Mouse (Mus musculus) liver, embryonic 13.5 days (tissue): ENCODE results near the gene Sdcbp2. TPM values are rescaled to one million over a fixed set of nuclear protein-coding genes. Genes with fewer than 3 reads are reported as not detected.

Experiments
- ATAC-seq: fragments of 200-750 bp; cut with Nextera tagmentation; 2 replicates; pipeline ENCODE4 v1.8.0; 2017; ENCODE audit warnings: low read depth, mild to moderate bottlenecking, moderate number of reproducible peaks, moderate library complexity
- DNase-seq: peaks from one replicate; pipeline ENCODE4 v3.0.0; 2022
- H3K27ac ChIP-seq: fragments of 300-500 bp; sonication (generic); 2 replicates; pipeline ENCODE4 v1.5.1; 2015; ENCODE audit warnings: moderate library complexity, mild to moderate bottlenecking, inconsistent platforms
- H3K27me3 ChIP-seq: fragments of 300-500 bp; sonication (generic); 2 replicates; pipeline ENCODE4 v1.6.1; 2015; ENCODE audit warnings: mild to moderate bottlenecking, inconsistent platforms
- H3K36me3 ChIP-seq: fragments of 300-500 bp; sonication (generic); 2 replicates; pipeline ENCODE4 v1.6.1; 2015; ENCODE audit warnings: mild to moderate bottlenecking, inconsistent platforms
- H3K4me1 ChIP-seq: fragments of 300-500 bp; sonication (generic); replicated peaks from 2 replicates; pipeline ENCODE4 v1.6.1; 2015; ENCODE audit warnings: inconsistent platforms
- H3K4me2 ChIP-seq: fragments of 300-500 bp; sonication (generic); 2 replicates; pipeline ENCODE4 v1.6.1; 2015; ENCODE audit warnings: inconsistent platforms, mild to moderate bottlenecking, moderate library complexity
- H3K4me3 ChIP-seq: fragments of 300-500 bp; sonication (generic); replicated peaks from 2 replicates; pipeline ENCODE4 v1.5.1; 2015; ENCODE audit warnings: mild to moderate bottlenecking, inconsistent platforms
- H3K9ac ChIP-seq: fragments of 300-500 bp; sonication (generic); 2 replicates; pipeline ENCODE4 v1.6.1; 2015; ENCODE audit warnings: mild to moderate bottlenecking, inconsistent platforms
- H3K9me3 ChIP-seq: fragments of 300-500 bp; sonication (generic); replicated peaks from 2 replicates; pipeline ENCODE4 v1.6.1; 2016; ENCODE audit warnings: inconsistent platforms
- WGBS: fragments of 180-500 bp; shearing (Covaris S2); methylation state at CpG from one replicate; pipeline ENCODE4 v1.1.7; 2015; ENCODE audit not compliant: insufficient replicate concordance; 5-methylcytosine and 5-hydroxymethylcytosine counted together
- polyA plus RNA-seq: library from polyadenylated mRNA; unstranded; fragments of >200 nt; fragmentation: Nextera tagmentation; extraction: Ambion mirVana; gene quantifications from 2 replicates; pipeline ENCODE4 v1.2.1, GENCODE M21; 2015

Sdcbp2 gene
- 0.25 and 0.33 TPM in 2 replicates for polyA plus RNA-seq

DNA sequence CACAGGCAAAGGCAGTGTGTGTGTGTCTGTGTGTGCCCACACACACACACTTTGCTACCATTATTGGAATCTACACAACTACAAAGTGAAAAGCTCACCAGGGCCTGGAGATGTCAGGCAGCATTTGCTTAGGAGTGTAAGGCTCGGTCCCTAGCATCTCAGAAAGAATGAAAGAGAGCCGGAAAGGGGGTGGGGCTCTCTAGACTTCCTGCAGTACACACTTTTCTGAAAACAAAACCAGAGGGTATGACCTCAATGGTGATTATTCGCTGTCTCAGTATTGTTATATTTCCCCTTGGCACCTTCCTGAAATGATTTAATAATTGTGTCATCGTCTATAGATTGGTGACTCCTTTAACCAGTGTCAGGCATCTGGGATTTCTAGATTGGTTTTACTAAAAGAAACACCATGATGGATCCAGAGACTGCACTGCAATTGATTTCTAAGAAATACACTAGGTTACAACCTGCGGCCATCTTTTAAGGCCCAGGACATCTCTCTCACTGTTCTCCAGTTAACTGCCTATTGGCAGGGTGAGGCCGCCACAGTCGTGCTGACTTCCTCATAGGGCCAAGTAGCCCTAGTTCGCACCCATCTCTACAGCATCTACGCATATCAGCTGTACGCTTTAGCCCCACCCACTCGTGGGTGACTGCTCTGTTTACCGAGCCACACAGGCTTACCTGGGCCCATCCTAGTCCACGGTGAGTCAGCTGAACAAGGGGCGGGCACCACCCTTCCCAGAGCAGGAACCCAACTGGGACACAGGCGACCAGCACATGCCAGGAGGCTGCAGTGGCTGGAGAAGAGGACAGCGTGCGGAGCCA lies at the start of gene Sdcbp2:
Gene Sdcbp2 (plus strand): TSS at position 750 of the 828 bp plus-strand sequence.
- Histone ChIP-seq H3K27ac (no peak within 1 kb of the TSS), H3K27me3 (no peaks in the 10 kb centered on the region), H3K4me1 (peaks cover 14% of the 10 kb centered on the region), H3K9ac (no peak within 1 kb of the TSS), H3K4me2 (no peak within 1 kb of the TSS), H3K4me3 (no peak within 1 kb of the TSS), H3K36me3 (no peaks in the 10 kb centered on the region), H3K9me3 (no peaks in the 10 kb centered on the region)
- ATAC-seq (peak; percentile 31; the same call in 1 of the 2 replicates), DNase-seq (no peak)
- WGBS = 60% methylated on average over 17 of the region's 17 CpGs

DNA sequence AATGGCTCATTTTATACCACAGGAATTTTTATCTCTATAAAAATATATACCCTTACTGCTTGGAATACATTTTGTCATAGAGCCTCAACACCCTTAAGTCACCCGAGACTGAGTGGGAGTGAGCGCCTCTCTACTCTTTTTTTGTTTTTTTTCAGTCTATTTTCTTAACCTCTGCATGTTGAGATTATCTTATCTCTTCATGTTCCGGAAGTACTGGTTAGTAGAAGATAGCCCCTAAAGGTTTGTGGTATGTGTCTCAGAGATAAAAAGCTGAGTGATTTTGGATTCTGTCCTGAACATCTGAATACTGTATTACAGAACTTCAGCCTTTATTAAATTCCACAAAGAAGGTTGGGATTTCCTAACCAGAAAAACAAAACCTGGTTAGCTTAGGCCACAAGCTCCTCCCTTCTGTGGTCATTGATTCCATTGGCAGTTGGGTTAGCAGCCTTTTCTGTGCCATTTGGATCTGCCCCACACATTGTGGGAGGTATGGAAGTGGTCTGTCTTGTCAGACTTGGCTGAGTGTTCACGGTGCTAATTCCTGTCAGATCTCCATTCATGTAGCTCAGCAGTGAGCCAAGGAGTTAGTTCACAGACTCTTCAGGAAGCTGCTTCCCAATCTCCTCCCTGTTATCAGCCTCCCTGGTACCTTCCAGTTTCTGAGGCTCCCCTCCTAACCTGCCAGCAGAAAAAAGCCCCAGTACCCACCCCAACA lies 47.9 kb upstream of the Sdcbp2 start:
- Histone ChIP-seq H3K27me3 (peaks cover 12% of the 10 kb centered on the region; the same call in 1 of the 2 replicates), H3K4me2 (no peak overlapping the region), H3K9ac (no peak overlapping the region), H3K27ac (no peak overlapping the region), H3K4me3 (no peak overlapping the region), H3K4me1 (peaks cover 12% of the 10 kb centered on the region), H3K36me3 (no peaks in the 10 kb centered on the region), H3K9me3 (no peaks in the 10 kb centered on the region)
- 8% methylated on average over 4 of the region's 4 CpGs for WGBS
- DNase-seq (no peak), ATAC-seq (peak; percentile 62; the same call in 1 of the 2 replicates)

DNA sequence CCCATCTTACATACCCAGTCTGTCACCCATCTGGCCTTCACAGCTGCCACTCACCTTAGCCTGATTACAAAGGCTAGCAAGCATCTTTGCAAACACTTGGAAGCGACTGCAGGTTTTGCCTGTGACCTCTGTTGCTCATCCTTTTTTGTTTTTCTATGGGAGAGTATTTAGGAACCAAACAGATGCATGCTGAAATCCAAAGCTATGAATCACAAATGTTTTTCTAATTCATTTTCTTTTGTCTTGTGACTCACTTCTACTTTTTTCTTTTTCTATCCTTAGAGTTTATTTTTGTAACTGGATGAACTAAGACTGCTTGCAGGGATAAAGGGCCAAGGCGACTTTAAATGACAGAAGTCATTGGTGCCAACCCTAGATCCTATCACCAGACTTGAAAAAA lies 46.9 kb upstream of the Sdcbp2 start:
- Histone ChIP-seq H3K9ac (no peak overlapping the region), H3K4me2 (no peak overlapping the region), H3K27ac (no peak overlapping the region), H3K4me3 (no peak overlapping the region), H3K9me3 (no peaks in the 10 kb centered on the region), H3K27me3 (peaks cover 12% of the 10 kb centered on the region; the same call in 1 of the 2 replicates), H3K4me1 (peaks cover 23% of the 10 kb centered on the region), H3K36me3 (no peaks in the 10 kb centered on the region)
- DNase-seq = no peak
- no peak for ATAC-seq
- 49% methylated on average over 2 of the region's 2 CpGs for WGBS

DNA sequence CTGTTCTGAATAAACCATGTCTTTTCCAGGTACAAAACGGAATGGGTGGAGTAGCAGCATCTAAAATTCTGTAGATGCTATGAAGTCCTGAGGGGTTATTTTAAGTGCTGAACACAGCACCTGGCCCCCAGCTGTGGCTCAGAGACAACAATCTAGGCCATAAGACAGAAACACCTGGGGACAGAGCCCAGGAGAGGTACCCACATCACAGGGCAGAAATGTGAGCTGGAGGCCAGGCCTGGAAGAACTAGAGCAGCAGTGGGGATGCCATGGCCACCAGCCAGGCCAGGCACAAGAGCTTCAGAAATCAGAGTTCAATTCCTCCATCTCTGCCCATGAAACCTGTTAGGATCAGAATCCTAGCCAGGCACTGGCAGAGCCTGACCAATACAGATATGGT lies 44.4 kb upstream of the Sdcbp2 start:
- WGBS = 61% methylated on average over 1 of the region's 1 CpGs
- Histone ChIP-seq H3K9me3 (no peaks in the 10 kb centered on the region), H3K4me1 (peaks cover 29% of the 10 kb centered on the region), H3K4me3 (no peak overlapping the region), H3K9ac (no peak overlapping the region), H3K4me2 (no peak overlapping the region), H3K27me3 (peaks cover 12% of the 10 kb centered on the region; the same call in 1 of the 2 replicates), H3K36me3 (no peaks in the 10 kb centered on the region), H3K27ac (no peak overlapping the region)
- DNase-seq (no peak), ATAC-seq (no peak)

DNA sequence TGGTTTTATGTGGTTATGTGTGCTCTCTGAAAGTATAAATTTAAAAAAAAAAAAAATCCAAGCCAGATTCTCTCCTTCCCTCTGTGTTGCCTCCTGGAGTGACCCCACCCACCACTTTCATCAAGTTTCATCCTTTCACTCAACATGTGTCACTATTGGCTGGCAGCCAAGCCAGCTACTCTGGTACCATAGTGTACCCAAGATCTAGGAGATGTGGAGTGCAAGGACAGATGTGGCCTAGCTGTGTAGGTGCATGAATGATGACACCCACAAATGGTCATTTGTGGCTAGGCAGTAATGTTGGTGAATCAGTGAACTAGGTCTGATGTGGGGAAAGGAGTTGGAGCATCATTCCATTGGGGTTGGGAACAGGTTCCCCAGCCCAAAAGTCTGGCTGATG lies 43.3 kb upstream of the Sdcbp2 start:
- H3K27me3 ChIP-seq = peaks cover 12% of the 10 kb centered on the region; the same call in 1 of the 2 replicates
- H3K27ac ChIP-seq = no peak overlapping the region
- no peak overlapping the region for H3K4me2 ChIP-seq
- no peak overlapping the region for H3K9ac ChIP-seq
- H3K4me3 ChIP-seq = no peak overlapping the region
- no peaks in the 10 kb centered on the region for H3K36me3 ChIP-seq
- peaks cover 25% of the 10 kb centered on the region for H3K4me1 ChIP-seq
- no peaks in the 10 kb centered on the region for H3K9me3 ChIP-seq
- DNase-seq (no peak), ATAC-seq (no peak)

DNA sequence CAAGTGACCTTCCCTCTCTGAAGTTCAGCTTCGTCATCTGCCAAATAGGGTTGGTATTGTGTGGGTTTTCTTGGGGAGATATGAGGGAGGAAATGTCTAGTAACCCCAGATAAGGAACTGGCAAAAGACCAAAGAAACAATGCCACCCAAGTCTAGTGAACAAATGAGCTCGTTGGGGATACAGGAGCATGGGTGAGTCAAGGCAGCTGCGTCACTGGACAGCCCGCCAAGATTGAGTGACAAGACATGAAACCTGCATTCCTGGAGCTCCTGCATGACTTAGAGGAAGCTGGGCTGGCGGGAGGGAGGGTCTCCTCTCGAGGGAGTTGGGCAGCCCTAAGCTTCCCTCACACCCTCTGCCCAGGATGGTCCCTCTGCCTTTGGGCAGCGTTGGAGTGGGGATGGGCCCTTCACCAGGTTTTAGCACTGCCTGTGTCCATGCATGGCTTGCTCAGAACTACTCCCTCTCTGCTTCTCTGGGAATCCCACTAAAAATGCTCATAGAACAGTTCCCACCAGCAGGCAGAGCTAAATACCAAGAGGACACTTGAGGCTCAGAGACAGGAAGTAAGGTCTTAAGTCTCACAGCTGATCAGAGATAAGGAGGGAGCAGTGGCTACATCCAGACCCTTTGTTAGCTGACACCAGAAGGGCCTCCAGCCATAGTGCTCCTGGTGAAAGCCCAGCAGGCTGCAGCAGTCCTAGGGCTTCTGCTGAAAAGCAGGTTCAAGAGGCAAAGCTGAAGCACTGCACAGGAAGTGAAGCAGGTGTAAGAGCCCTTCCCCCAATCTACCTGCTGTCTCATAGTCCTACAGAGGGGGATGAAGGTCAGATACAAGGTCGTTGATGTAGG lies 41.8 kb upstream of the Sdcbp2 start:
- peaks cover 16% of the 10 kb centered on the region for H3K4me1 ChIP-seq
- no peak overlapping the region for H3K27ac ChIP-seq
- 12% methylated on average over 8 of the region's 8 CpGs for WGBS
- peak; percentile 43 for ATAC-seq
- H3K27me3 ChIP-seq = peaks cover 6% of the 10 kb centered on the region; the same call in 1 of the 2 replicates
- H3K4me2 ChIP-seq = no peak overlapping the region
- H3K4me3 ChIP-seq = no peak overlapping the region
- H3K36me3 ChIP-seq = no peaks in the 10 kb centered on the region
- DNase-seq = no peak
- no peaks in the 10 kb centered on the region for H3K9me3 ChIP-seq
- H3K9ac ChIP-seq = 0 out of 2 replicates have a peak overlapping the region, but pooled peaks have one; percentile 4

DNA sequence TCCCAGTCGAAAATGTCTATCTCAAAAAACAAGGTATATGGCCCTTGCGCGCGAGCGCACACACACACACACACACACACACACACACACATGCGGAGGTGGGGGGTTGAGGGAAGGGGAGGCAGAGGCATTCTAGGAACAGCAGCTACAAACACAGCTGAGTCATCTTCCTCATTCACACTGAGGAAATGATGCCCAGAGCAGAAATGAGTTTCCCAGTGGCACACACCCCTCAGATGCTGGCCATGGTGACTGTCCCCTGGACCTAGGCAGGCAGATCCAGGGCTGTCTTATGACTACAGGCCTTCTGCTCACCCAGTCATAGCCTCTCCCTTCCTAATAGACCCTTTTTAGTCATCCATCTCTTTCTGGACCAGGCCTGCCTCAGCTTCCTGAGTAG lies 38.8 kb upstream of the Sdcbp2 start:
- no peak overlapping the region for H3K4me3 ChIP-seq
- no peak overlapping the region for H3K27ac ChIP-seq
- ATAC-seq = no peak
- no peaks in the 10 kb centered on the region for H3K9me3 ChIP-seq
- DNase-seq = no peak
- H3K4me2 ChIP-seq = no peak overlapping the region
- no peak overlapping the region for H3K9ac ChIP-seq
- WGBS = 51% methylated on average over 6 of the region's 6 CpGs
- no peaks in the 10 kb centered on the region for H3K27me3 ChIP-seq
- H3K4me1 ChIP-seq = peaks cover 16% of the 10 kb centered on the region
- no peaks in the 10 kb centered on the region for H3K36me3 ChIP-seq

DNA sequence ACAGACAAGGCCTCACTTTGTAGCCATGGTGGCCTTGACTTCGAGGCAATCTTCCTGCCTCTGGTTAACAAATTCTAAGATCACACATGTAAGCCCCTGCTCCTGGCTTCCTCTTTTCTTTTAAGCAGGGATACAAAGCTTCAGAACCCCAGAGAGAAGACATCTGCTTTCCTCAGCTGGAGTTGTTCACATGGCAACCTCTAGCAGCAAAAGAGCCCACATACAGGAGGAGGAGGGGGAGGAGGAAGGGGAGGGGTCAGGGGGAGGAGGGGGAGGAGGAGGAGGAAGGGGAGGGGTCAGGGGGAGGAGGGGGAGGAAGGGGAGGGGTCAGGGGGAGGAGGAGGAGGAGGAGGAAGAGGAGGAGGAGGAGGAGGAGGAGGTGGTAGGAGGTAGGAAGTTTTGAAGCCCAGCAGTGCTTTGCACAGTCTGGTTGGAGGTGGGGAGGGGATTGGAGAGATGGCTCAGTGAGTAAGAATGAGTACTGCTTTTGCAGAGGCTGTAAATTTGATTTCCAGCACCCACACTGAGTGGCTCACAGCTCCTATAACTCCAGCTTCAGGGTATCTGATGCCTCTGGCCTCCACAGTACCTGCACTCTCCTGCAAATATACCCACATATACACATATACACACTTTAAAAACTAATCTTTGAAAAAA lies 36.3 kb upstream of the Sdcbp2 start:
- H3K9me3 ChIP-seq = no peaks in the 10 kb centered on the region
- no peaks in the 10 kb centered on the region for H3K36me3 ChIP-seq
- H3K4me1 ChIP-seq = peaks cover 2% of the 10 kb centered on the region
- 15% methylated on average over 1 of the region's 1 CpGs for WGBS
- no peak overlapping the region for H3K9ac ChIP-seq
- ATAC-seq (0 out of 2 replicates have a peak, but pooled peaks have one; percentile 32), DNase-seq (no peak)
- no peak overlapping the region; the same call in 1 of the 2 replicates for H3K27ac ChIP-seq
- no peak overlapping the region for H3K4me2 ChIP-seq
- no peaks in the 10 kb centered on the region for H3K27me3 ChIP-seq
- H3K4me3 ChIP-seq = no peak overlapping the region

DNA sequence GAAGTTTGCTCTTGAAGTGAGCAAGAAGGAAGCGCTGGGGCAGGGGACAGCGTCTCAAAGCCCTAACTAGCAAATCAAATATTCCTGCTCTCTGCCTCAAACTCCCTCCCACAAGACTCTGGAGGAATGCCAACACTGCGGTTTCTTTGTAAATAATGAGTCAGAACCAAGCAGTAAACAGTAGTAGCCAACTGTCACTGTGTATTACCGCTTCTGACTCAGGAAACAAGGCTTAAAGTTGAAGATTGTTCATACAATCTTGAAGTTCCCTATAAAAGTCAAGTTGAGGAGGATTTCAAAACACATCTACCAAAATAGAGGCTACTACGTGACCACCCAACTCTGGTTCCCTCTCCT lies 35.8 kb upstream of the Sdcbp2 start:
- Histone ChIP-seq H3K27ac (no peak overlapping the region; the same call in 1 of the 2 replicates), H3K36me3 (no peaks in the 10 kb centered on the region), H3K4me1 (peaks cover 6% of the 10 kb centered on the region), H3K27me3 (no peaks in the 10 kb centered on the region), H3K4me3 (no peak overlapping the region), H3K9me3 (no peaks in the 10 kb centered on the region), H3K4me2 (no peak overlapping the region), H3K9ac (no peak overlapping the region)
- DNase-seq = no peak
- ATAC-seq = 0 out of 2 replicates have a peak, but pooled peaks have one; percentile 15
- 42% methylated on average over 5 of the region's 5 CpGs for WGBS

DNA sequence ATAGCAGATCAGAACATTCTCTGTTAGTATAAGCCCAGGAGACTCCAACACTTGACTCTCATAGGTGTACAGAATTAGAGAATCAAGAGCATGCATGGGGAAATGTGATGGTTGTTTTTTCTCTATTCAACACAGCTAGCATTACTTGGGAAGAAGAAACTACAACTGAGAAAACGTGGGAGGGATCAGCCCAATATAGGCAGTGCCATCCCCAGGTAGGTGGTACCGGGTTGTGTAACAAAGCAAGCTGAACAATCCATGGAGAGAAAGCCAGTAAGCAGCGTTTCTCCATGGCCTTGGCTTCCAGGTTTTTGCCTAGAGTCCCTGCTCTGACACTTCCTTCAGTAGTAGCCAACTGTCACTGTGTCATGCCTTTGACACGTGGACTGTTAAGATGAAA lies 33.8 kb upstream of the Sdcbp2 start:
- Histone ChIP-seq H3K27ac (no peak overlapping the region), H3K4me3 (no peak overlapping the region), H3K9me3 (no peaks in the 10 kb centered on the region), H3K4me2 (no peak overlapping the region), H3K36me3 (no peaks in the 10 kb centered on the region), H3K9ac (no peak overlapping the region), H3K4me1 (peaks cover 20% of the 10 kb centered on the region), H3K27me3 (no peaks in the 10 kb centered on the region)
- no peak for ATAC-seq
- no peak for DNase-seq
- WGBS = 48% methylated on average over 4 of the region's 4 CpGs
